Mouse (Mus musculus): ENCODE measurements at regions not wholly inside any gene's neighbourhood (a gene's known extent, or its start where the extent isn't known, plus 50 kb on each side); places are given as distances from the start of the nearest gene placed in this dataset.

DNA sequence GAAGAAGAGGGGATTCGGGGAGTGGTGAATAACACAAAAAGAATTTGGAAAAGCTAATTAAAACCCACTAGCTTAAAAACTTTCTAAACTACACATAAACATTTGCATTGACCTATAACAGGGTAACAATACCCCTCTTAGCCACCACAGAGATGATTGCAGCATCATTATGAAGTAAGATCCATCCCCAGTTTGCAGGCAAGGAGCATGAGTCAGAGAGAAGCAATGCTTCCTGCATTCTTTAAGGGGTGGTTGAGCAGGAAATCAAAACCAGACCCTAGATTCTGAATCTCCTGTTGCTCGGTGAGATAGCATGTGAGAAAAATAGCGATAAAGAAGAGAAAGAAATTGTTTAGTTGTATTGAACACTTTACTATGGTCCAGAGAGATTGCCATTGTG is 2680.3 kb downstream of the Poteg start:
- TF ChIP-seq CTCF (IDR thresholded peaks at IDR 0.05; ENCODE audit: low read depth) (no peak), EP300 (IDR thresholded peaks at IDR 0.05; ENCODE audit: low read depth) (no peak)
